Mouse (Mus musculus) C2C12 (cell line): Measurements from ENCODE around the gene Lair1.

Source experiments
- CTCF ChIP-seq: IDR thresholded peaks from one replicate; pipeline ENCODE4 v1.5.1; 2011; ENCODE audit not compliant: control insufficient read depth, insufficient read depth, insufficient read length
- MAX ChIP-seq: IDR thresholded peaks from one replicate; pipeline ENCODE4 v1.6.1; 2011; ENCODE audit warnings: mild to moderate bottlenecking, control low read depth
- USF1 ChIP-seq: IDR thresholded peaks from one replicate; pipeline ENCODE4 v1.6.1; 2011; ENCODE audit warnings: low read depth, mild to moderate bottlenecking, control low read depth, moderate library complexity

DNA sequence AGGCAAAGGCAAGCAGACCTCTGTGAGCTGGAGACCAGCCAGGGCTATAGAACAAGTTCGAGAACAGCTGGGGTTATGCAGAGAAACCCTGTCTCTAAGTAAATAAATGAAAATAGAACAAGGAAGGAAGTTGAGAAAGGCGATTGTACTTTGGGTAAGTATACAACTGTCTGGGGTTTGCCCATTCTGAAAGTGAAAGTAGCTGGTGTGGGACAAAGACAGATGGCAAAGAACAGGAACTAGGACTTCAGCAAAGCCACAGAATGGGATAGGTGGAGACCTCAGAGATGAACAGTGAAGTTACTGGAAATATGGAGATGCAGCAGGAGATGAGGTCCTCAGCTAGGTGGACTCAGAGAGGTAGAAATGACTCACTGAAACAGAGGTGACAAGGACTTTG lies 19.8 kb upstream of the Lair1 start:
- TF ChIP-seq CTCF (no peak), MAX (no peak), USF1 (no peak)
